Mouse (Mus musculus): ENCODE results near the gene Glmn.

Gene Glmn

DNA sequence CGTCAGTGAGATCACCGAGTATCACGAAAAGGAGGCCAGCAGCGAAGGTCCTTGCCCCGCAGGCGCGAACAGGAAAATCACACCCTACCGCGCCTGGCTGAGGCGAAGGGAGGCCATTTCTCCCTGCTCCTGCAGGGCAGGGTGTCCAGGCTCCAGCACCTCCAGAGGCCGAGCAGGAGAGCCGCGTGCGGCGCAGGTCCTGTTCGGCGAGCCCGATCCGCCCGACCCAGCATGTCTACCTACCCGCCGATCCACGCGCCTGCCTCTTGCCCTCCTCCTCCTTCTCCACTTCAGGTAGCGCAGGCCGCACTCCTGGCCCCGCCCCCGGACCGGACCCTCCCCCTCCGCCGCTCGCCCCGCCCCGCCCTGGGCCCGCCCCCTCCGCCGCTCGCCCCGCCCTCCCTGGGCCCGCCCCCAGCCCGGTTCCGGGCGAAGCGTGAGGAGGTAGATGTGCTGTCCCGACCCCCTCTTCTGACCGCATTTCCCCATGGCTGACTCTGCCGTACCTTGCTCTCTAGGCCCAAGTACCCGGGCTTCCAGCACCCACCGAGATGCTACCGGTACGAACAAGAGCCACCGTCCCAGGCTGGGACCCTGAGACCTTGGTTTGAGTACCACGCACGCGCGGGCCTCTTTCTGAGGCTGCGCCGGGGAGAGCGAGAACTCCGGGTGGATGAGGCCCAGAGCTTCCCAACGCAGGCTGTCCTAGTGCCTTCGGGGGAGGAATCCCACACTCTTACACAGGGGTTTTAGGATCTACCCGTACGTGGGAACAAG lies at the start of gene Glmn, which contains the start of gene Rpap2:
Gene Glmn, minus strand, starts transcription at position 588 of the 777 bp plus-strand sequence.
Gene Rpap2, plus strand, starts transcription at position 73 of the 777 bp plus-strand sequence.
- peak; percentile 78 for DNase-seq (ENCODE audit: low read depth, low spot score)

GRCm38 (mm10) chr5:107645935-107646334 lies 48.2 kb upstream of the Glmn start:
- DNase-seq (ENCODE audit: low read depth, low spot score), result no peak

DNA sequence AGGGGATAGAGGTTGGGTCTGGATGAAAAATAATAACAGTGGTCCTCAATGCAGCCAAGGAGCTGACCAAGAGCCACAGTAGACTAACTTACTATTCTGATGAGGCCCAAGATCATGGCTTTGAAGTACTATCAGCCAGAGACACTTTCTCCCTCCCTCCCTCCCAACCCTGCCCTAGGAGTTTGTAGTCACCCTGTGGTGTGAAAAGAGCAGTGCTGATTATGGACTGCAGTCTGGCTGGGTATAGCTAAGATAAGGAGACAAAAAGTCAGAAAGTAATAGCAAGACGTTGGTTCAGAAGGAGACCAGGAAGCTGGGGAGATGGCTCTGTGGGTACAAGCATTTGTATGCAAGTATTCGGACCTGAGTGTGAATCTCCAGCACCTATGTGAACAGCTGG lies 46.9 kb upstream of the Glmn start:
- DNase-seq (ENCODE audit: low read depth, low spot score), result no peak

DNA sequence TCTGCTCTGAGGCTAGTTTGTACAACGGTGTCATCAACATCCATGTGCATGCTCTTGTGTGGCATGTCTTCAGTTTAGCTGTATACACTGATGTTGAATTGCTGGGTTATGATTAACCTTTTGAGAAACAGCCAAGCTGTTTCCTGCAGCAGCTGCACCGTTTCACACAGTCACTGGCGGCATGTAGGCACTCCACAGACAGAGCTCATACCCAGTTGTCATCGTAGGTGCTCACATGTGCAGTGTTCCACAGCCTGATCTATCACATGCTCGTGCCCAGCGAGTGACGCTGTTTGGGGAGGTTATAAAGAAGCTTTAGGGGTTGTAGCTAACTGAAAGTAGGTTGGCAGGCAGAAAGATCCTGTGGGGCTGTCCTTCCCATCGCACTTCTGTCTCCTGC lies 40.7 kb upstream of the Glmn start:
- DNase-seq (ENCODE audit: low read depth, low spot score), result no peak

- no peak for DNase-seq (ENCODE audit: low read depth, low spot score)
Observed at GRCm38 (mm10) chr5:107637106-107637505, 39.4 kb upstream of the Glmn start.

DNA sequence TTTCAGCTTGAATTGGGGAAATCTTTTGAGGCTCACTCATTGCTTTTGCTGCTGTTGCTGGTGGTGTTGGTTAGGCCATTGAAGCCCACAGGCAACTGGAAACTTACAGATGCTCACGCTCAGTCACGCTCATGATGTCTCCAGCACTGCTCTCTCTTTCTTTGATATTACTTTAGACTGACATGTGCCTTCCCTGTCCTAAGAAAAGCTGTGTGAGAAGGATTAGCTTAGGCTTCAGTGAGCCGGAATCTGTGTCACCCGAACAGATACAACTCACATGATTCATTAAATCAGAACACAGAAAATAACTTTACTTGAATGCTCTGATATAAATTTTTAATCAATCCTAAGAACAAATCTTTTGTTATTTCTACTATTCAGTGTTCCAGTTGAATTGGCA lies 36.0 kb upstream of the Glmn start:
- DNase-seq (ENCODE audit: low read depth, low spot score), result no peak

- no peak for DNase-seq (ENCODE audit: low read depth, low spot score)
Observed at GRCm38 (mm10) chr5:107621327-107621726, 23.6 kb upstream of the Glmn start.

DNA sequence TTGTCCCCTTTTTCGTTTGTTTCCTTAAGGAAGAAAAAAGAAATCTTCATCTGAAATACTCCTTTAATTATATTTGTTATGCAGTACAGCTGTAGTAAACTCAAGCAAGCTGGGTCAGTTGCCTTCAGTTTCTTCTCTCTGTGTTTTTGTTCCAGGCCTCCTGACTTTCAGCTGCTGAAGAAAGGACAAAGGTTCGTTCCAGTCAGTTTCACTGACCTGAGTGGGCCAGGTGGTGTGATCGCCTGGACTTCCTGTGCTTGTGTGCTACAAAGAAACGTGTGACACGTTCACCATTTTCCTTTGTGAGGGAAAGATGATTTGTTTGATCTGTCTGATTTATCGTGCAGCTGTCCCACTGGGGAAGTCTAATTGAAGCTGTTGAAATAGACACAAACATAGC lies 20.3 kb upstream of the Glmn start:
- no peak for DNase-seq (ENCODE audit: low read depth, low spot score)

GRCm38 (mm10) chr5:107611224-107611623 lies 13.5 kb upstream of the Glmn start:
- DNase-seq (ENCODE audit: low read depth, low spot score), result peak; percentile 45

DNA sequence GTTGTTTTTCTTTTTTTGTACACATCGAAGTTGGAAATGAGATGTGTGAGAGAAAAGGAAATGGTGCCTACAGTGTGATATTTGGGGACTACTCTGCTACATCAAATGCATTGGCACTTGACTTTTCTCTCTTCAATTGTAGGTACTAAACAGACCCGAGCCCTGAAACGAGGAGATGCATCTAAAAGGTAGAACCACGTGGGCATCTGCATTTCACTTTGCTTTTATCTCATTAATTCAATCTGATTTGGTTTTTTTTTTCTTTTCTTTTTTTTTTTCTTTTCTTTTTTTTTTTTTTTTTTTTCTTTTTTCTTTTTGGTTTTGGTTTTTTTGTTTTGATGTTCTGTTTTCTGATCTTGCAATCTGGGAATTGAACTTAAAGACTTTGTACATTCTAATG lies 692 bp upstream of the Glmn start:
- DNase-seq (ENCODE audit: low read depth, low spot score), result no peak

DNA sequence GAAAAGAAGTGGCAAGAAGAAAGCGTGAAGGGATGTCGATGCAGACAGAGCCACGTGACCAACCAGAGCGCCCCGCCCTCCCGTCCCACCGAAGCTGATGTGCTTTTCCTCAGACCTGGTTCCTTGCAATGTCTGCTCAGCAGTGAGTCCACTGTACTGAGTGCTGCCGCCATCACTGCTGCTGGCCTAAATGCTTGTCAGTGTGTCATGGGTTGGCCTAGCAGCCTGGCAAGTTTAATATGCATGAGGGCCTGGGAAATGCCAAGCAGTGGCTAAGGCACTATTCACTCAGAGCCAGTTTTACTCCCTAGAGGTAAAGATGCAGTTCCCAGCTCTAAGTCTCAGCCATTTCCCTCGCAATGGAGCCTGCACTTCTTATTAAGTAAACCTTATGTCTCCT lies 28.5 kb downstream of the Glmn start:
- no peak for DNase-seq (ENCODE audit: low read depth, low spot score)

DNA sequence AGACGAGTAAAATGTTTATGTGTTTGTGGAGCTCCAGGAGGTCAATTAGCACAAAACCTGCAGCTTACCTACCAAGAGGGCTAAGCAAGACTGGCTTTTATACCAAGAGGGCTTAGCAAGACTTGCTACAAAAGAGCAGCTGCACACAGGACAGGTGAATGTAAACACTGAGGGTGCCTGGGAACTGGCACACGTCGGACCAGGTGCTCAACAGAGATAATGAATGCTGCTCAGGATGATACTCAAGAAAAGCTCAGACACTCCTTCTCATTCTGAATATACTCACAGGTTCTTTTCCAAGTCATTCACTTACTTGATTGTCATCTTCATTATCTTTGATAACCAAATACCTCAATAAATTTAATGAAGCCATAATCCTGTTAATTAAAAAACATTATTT lies 40.7 kb downstream of the Glmn start:
- no peak for DNase-seq (ENCODE audit: low read depth, low spot score)

DNA sequence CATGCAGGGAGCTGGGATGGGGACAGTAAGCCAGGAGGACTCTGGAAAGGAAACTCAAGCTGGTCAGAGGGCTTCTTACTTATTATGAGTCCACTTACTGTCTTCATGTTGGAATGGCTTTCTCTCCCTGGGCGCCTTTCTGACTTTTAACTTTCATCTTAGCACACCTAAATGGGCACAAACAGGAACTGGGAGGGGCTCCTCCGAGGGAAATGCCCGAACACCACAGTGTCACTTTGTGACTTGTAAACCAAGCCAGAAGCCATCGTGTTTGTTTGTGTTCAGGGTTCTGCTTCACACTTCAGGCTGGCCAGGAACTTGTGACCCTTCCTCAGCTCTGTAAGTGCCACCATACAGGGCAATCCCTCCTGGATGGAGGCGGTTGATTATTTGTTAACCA lies 43.4 kb downstream of the Glmn start:
- no peak for DNase-seq (ENCODE audit: low read depth, low spot score)

- DNase-seq (ENCODE audit: low read depth, low spot score), result no peak
Observed at GRCm38 (mm10) chr5:107548444-107548843, 49.2 kb downstream of the Glmn start.

DNA sequence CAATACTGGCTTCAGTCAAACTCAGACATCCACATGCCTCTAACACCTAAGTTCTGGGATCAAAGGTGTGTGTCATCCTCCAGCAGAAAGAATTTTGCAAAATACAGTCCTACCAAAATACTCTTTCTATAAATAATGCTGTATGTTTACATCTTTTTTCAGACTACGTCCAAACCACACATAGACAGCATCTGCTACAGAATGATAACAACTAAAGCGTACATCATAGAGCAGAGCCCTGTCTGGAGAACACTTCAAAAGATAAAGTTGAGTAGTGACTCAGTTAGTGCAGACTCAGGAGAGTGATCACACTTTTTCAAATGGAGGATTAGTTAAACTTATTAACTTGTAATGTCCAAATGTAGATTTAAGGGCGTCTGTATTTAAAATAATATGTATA lies 49.7 kb downstream of the Glmn start:
- DNase-seq (ENCODE audit: low read depth, low spot score), result no peak

- no peak for DNase-seq (ENCODE audit: low read depth, low spot score)
Observed at GRCm38 (mm10) chr5:107545927-107546326, 51.8 kb downstream of the Glmn start.

GRCm38 (mm10) chr5:107541696-107542095 lies 56.0 kb downstream of the Glmn start:
- no peak for DNase-seq (ENCODE audit: low read depth, low spot score)

- no peak for DNase-seq (ENCODE audit: low read depth, low spot score)
Observed at GRCm38 (mm10) chr5:107534581-107534980, 63.1 kb downstream of the Glmn start, which contains the start of gene 1700028K03Rik. Gene 1700028K03Rik (plus strand): TSS chr5:107534709.

DNA sequence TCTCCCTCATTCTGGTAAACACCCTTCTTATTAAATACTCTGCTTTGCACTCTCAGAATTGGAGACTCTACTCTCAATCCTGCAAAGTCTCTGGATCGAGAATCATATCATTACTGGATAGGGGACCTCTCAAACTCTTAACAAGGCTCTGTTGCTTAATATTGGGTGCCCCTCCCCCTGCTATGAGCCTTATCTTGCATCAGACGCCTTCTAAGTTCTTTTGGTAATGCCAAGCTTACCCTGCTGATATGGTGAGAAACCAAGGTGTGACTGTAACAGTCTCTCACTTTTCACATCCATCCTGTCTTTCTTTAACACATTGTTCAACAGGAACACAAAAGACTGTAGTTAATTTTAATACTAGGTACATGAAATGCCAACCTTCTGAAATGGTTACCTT lies 64.1 kb downstream of the Glmn start:
- no peak for DNase-seq (ENCODE audit: low read depth, low spot score)

GRCm38 (mm10) chr5:107528856-107529255 lies 68.8 kb downstream of the Glmn start:
- DNase-seq (ENCODE audit: low read depth, low spot score), result no peak

DNA sequence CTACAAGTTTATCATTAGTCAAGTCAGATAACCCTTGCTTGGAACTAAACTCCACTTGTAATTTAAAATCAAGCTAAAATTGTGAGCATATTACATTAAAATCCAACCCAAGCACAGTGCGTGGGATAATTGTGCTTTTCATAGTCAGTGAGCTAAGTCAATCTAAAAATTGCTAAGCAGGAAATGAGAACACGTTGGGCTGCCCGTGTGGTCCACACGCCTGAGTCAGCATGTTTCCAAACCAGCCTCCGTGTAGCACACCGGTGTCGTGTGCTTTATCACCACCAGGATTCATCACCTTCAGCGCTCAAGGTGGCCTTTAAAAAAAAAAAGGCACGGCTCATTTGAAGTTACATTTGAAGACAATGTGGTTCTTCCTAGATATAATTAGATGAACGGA lies 73.4 kb downstream of the Glmn start:
- DNase-seq (ENCODE audit: low read depth, low spot score), result no peak

- DNase-seq (ENCODE audit: low read depth, low spot score), result no peak
Observed at GRCm38 (mm10) chr5:107521897-107522296, 75.8 kb downstream of the Glmn start.

GRCm38 (mm10) chr5:107521386-107521785 lies 76.3 kb downstream of the Glmn start:
- no peak for DNase-seq (ENCODE audit: low read depth, low spot score)

GRCm38 (mm10) chr5:107518602-107519001 lies 79.1 kb downstream of the Glmn start:
- no peak for DNase-seq (ENCODE audit: low read depth, low spot score)

All from brain, embryonic 18.5 days (tissue).